Mouse (Mus musculus) intestine, embryonic 16.5 days (tissue): ENCODE results near the gene Rgp1. TPM values are rescaled to one million over a fixed set of nuclear protein-coding genes. Genes with fewer than 3 reads are reported as not detected.

Experiments
- ATAC-seq: fragments of 200-750 bp; cut with Nextera tagmentation; 2 replicates; pipeline ENCODE4 v1.8.0; 2017; ENCODE audit warnings: moderate TSS enrichment, moderate library complexity
- H3K27ac ChIP-seq: fragments of 300-500 bp; sonication (generic); 2 replicates; pipeline ENCODE4 v1.5.1; 2014; ENCODE audit warnings: mild to moderate bottlenecking, low read length
- H3K27me3 ChIP-seq: fragments of 300-500 bp; sonication (generic); replicated peaks from 2 replicates; pipeline ENCODE4 v1.6.1; 2014; ENCODE audit warnings: low read length, control low read depth, mixed read lengths; ENCODE audit not compliant: control insufficient read depth, insufficient read depth
- H3K36me3 ChIP-seq: fragments of 300-500 bp; sonication (generic); 2 replicates; pipeline ENCODE4 v1.6.1; 2014; ENCODE audit warnings: low read length, control low read depth; ENCODE audit not compliant: control insufficient read depth, insufficient read depth
- H3K4me1 ChIP-seq: fragments of 300-500 bp; sonication (generic); 2 replicates; pipeline ENCODE4 v1.6.1; 2014; ENCODE audit warnings: low read length, control low read depth, mixed read lengths; ENCODE audit not compliant: control insufficient read depth, insufficient read depth
- H3K4me2 ChIP-seq: fragments of 300-500 bp; sonication (generic); 2 replicates; pipeline ENCODE4 v1.6.1; 2014; ENCODE audit warnings: low read depth, low read length, control low read depth
- H3K4me3 ChIP-seq: fragments of 300-500 bp; sonication (generic); 2 replicates; pipeline ENCODE4 v1.5.1; 2014; ENCODE audit warnings: mild to moderate bottlenecking, low read length
- H3K9ac ChIP-seq: fragments of 300-500 bp; sonication (generic); 2 replicates; pipeline ENCODE4 v1.6.1; 2014; ENCODE audit warnings: low read depth, low read length
- H3K9me3 ChIP-seq: fragments of 300-500 bp; sonication (generic); 2 replicates; pipeline ENCODE4 v1.6.1; 2016; ENCODE audit warnings: low read length, control low read depth; ENCODE audit not compliant: control insufficient read depth
- WGBS: fragments of 180-500 bp; shearing (Covaris S2); extraction: QIAGEN DNeasy Blood & Tissue Kit; methylation state at CpG from one replicate; pipeline ENCODE4 v1.1.7; 2014; 5-methylcytosine and 5-hydroxymethylcytosine counted together
- polyA plus RNA-seq: library from polyadenylated mRNA; unstranded; fragments of >200 nt; fragmentation: Nextera tagmentation; extraction: Ambion mirVana; gene quantifications from 2 replicates; pipeline ENCODE4 v1.2.1, GENCODE M21; 2015

The Rgp1 gene
- polyA plus RNA-seq, 1 experiment from 2014 or later, result 19.5 TPM

DNA sequence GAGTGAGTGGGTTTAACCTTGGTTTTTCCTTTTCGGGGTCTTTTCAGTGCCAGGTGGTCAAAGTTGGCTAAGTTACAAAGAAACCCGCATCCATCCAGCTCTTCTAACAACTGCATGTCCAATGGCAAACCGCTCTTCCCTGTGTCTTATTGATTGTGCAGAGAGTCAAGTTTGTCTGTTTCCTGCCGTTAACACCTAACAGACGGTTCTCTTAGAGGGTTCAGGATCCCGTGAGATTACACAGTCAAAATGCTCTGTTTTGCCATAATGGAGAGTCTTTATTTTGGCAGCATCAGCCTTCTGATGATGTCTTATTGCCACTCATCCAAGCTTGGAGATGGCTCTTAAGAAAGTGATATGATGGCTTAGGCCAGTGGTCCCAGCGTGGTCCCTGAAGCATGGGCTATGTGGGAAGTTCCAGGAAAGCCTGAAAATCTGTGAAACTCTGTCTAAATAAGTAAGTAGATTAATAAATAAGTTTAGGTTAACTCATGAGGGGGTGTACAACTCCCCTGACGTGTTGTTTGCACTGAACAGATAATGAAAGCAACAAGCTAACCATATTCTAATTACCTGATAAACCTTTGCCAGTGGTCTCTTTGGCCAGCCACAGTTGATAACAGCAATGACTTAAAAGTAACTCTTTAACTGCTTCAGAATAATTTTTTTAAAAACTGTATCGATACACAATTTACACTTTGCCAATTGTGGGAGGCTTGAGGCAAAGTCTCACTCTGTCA lies 21.9 kb downstream of the Rgp1 start:
- H3K9me3 ChIP-seq, result no peaks in the 10 kb centered on the region
- WGBS, result 77% methylated on average over 9 of the region's 9 CpGs
- H3K27me3 ChIP-seq, result no peaks in the 10 kb centered on the region
- no peaks in the 10 kb centered on the region for H3K36me3 ChIP-seq
- no peak overlapping the region for H3K9ac ChIP-seq
- H3K4me3 ChIP-seq, result no peak overlapping the region
- H3K27ac ChIP-seq, result no peak overlapping the region
- ATAC-seq, result no peak
- no peak overlapping the region for H3K4me2 ChIP-seq
- no peaks in the 10 kb centered on the region for H3K4me1 ChIP-seq

DNA sequence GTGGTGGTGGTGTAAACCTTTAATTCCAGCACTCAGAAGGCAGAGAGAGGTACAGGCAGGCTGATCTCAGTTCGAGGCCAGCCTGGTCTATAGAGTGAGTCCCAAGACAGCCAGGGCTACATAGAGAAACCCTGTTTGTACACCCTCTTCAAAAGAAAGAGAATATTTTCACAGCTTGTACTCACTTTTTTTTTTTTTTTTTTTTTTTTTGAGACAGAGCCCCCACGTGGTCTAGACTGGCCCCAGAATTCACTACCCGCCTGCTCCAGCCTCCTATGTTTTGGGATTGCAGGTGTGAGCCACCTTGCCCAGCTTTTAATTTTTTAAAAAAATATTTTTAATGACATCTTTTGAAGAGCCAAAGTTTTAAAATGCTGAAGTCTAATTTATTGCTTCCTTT lies 25.6 kb downstream of the Rgp1 start:
- no peak overlapping the region for H3K4me3 ChIP-seq
- H3K9ac ChIP-seq, result no peak overlapping the region
- no peak overlapping the region for H3K4me2 ChIP-seq
- H3K4me1 ChIP-seq, result no peaks in the 10 kb centered on the region
- no peak overlapping the region for H3K27ac ChIP-seq
- 66% methylated on average over 3 of the region's 3 CpGs for WGBS
- ATAC-seq, result no peak
- no peaks in the 10 kb centered on the region for H3K9me3 ChIP-seq
- no peaks in the 10 kb centered on the region for H3K36me3 ChIP-seq
- no peaks in the 10 kb centered on the region for H3K27me3 ChIP-seq

DNA sequence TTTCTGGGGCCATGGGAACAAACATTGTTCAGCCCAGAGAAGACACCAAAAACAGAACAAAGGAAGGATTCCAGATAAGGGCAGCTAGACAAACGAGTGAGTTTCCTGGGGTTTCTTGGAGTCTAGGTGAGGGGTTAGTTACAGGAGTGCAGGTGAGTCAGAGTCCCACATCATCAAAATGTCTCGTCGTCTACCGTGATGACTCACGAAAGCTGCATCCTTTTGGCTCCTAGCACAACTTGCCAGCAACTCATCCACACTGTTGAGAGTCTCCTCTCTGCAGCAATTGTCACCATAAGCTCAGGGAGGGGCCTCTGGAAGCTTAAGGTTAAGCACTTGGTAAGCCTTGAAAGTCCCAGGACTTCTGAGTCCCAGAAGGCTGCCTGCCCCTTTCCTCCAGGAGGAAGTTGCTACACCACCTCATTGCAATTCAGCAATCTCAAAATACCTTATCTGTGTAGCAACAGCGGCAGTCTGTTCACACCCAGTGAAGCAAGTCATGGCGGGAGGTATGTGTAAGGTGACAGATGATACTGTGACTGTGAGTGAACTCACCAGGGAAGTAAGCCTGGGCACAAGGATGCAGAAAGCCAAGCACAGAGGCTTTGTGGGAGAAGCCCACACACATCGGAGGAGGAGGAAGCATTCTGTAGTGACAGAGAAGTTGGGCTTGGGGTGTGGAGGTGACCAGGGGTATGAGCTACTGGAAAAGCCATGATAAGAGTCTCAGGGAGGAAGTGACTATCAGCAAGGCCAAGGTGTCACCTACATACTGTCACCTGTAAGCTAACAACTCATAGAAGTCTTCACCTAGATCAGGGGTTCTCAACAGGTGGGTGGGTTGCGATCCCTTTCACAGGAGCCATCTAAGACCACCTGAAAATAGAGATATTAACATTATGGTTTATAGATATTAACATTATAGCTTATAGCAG lies 26.5 kb downstream of the Rgp1 start:
- H3K9me3 ChIP-seq, result no peaks in the 10 kb centered on the region
- H3K4me1 ChIP-seq, result no peaks in the 10 kb centered on the region
- no peak overlapping the region for H3K4me3 ChIP-seq
- H3K9ac ChIP-seq, result no peak overlapping the region
- no peak overlapping the region for H3K4me2 ChIP-seq
- 59% methylated on average over 9 of the region's 9 CpGs for WGBS
- ATAC-seq, result peak; percentile 73
- H3K27ac ChIP-seq, result no peak overlapping the region
- H3K36me3 ChIP-seq, result no peaks in the 10 kb centered on the region
- no peaks in the 10 kb centered on the region for H3K27me3 ChIP-seq

DNA sequence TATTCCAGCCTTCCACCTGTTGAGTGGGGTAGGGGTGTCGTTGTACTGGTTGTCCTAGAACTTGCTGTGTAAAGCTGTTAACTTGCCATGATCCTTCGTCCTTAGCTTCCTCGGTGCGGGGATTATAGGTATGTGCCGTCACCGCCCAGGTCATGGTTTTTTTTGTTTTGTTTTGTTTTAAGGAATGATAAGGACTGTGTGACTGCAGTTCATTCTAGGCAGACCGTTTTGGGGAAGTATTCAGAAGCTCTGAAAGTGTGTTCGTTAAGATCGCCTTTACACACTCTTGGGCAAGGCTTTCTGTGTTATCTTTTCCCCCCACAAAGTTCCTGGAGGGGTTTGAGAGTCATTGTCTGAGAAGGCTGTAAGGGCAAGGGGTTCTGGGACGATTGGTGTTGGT lies 34.0 kb downstream of the Rgp1 start:
- H3K4me1 ChIP-seq, result no peaks in the 10 kb centered on the region
- WGBS, result 59% methylated on average over 10 of the region's 10 CpGs
- ATAC-seq, result no peak
- no peak overlapping the region for H3K9ac ChIP-seq
- H3K27me3 ChIP-seq, result no peaks in the 10 kb centered on the region
- H3K36me3 ChIP-seq, result no peaks in the 10 kb centered on the region
- H3K4me2 ChIP-seq, result no peak overlapping the region
- no peak overlapping the region for H3K4me3 ChIP-seq
- H3K9me3 ChIP-seq, result no peaks in the 10 kb centered on the region
- no peak overlapping the region for H3K27ac ChIP-seq

DNA sequence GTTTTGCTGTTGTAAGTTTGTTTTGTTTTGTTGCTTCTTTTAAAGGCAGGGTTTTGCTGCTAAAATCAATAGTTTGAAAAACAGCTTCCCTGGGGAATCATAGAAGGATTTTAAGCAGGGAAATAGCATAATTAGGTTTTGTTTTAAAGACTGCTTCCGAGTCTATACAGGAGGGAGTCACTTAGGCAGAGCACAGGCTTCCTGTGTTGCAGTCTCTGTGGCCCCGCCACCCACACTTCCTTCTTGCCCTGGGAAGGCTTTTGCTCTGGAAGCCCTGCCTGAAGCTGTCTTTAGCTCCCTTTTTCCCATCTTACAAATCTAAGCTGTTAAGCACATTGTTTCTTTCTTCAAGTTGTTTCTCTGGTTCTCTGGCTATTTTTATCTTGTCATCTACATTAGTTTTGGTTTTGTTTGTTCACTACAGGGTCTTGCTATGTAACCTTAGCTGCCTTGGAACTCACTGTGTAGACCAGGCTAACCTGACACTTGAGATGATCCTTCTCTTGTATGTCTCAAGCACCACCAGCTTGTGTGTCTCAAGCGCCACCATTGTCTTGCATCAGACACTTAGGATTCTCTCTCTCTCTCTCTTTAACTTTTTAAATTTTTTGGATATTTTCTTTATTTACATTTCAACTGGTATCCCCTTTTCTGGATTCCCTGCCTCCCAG lies 34.7 kb downstream of the Rgp1 start:
- Histone ChIP-seq H3K4me3 (no peak overlapping the region), H3K4me1 (no peaks in the 10 kb centered on the region), H3K36me3 (no peaks in the 10 kb centered on the region), H3K9me3 (no peaks in the 10 kb centered on the region), H3K4me2 (no peak overlapping the region), H3K9ac (no peak overlapping the region), H3K27ac (no peak overlapping the region), H3K27me3 (no peaks in the 10 kb centered on the region)
- no peak for ATAC-seq
- 55% methylated on average over 3 of the region's 3 CpGs for WGBS

DNA sequence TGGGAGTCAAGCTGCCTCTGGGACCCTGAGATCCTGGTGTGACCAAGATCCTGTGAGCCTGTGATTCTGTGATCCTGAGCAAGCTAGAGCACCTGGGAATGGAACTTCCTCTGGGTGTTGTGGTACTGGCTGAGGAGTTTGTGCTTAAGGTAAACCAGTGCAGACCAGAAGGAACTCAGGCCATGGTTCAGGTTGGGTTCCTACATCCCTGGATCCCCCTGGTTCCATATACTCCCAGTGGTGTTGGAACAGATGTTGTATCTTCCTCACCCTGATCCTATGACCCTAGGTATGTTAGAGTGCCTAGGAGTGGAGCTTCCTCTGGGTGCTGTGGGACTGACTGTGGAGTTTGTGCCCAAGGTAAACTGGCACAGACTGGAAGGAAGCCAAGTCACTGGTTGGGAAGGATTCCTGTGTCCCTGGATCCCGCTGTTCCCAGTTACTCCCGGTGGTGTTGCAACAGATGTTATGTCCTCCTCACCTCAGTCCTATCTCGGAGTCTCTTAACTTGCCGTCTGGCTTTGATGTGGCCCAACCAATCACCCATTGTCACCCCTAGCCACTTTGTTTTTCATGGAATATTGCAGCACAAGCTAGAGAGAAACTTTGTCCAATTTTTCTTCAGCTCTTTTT lies 41.7 kb downstream of the Rgp1 start:
- no peaks in the 10 kb centered on the region for H3K36me3 ChIP-seq
- 79% methylated on average over 4 of the region's 4 CpGs for WGBS
- H3K9ac ChIP-seq, result no peak overlapping the region
- no peak overlapping the region for H3K4me2 ChIP-seq
- peaks cover 2% of the 10 kb centered on the region for H3K9me3 ChIP-seq
- H3K27me3 ChIP-seq, result no peaks in the 10 kb centered on the region
- no peak for ATAC-seq
- H3K4me1 ChIP-seq, result no peaks in the 10 kb centered on the region
- H3K27ac ChIP-seq, result no peak overlapping the region
- no peak overlapping the region for H3K4me3 ChIP-seq

DNA sequence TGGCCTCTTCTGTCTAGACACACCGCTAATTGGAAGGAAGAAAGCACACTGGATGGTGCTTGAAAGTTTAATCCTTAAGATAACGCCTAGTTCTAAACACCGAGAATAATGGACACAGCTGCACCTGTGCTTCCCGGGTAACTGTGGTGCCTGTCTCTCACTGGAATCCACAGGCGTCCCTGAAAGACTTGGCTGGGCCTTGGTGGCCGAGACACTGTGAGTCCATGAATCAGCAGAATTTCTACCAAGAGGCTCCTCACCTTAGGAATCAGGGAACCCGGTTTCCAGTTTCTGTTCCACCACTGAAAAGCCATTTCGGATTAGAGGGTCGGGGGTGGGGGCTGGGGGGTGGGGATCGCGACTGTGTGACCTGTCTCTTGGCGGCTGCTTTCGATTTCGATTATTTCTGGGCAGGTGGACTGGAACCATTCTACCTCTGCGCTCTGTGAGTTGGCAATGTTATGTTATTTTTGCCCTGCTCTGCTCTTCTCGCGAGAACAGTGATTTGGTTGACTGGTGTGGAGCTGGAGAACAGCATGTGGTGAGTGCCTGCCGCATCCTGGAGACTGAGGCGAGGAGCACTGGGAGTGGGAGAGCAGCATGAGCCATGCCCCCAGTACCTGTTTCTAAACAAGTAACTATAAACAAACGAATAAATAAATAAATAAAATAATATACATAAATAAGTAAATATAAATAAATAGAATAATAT lies 50.7 kb downstream of the Rgp1 start:
- peaks cover 6% of the 10 kb centered on the region for H3K9me3 ChIP-seq
- H3K4me3 ChIP-seq, result no peak overlapping the region
- H3K27ac ChIP-seq, result no peak overlapping the region
- H3K27me3 ChIP-seq, result 0 out of 2 replicates have a peak, but pooled peaks cover 3% of the 10 kb centered on the region
- H3K4me2 ChIP-seq, result no peak overlapping the region
- no peak for ATAC-seq
- no peaks in the 10 kb centered on the region for H3K36me3 ChIP-seq
- H3K9ac ChIP-seq, result no peak overlapping the region
- H3K4me1 ChIP-seq, result peaks cover 9% of the 10 kb centered on the region
- 41% methylated on average over 20 of the region's 20 CpGs for WGBS

DNA sequence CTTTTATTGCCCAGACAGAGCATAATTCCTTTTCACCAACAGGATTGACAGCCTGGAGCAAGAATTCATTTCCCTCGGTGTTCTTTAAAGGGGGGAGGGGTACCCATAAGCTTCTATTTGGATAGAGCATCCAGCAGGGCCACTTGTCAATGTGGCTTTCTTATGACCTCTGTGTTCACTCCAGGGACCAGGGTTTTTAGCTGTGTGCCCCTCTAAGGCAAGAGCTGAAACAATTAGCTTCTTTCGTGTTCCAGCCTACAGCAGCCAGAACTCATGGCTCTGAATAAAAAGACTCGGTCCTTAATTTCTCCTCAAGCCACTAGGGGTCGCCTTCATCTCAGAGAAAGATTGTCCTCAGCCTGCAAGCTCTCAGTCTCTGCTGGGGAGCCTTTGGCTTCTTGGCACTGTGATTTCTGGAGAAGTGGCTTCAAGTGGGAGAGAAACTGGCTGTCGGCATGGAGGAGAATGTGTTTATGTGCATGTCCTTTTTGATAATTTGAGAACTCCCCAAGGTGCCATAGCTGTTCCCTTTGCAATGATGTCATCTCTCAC lies 51.6 kb downstream of the Rgp1 start:
- H3K27ac ChIP-seq, result no peak overlapping the region
- 7% methylated on average over 5 of the region's 5 CpGs for WGBS
- H3K36me3 ChIP-seq, result no peaks in the 10 kb centered on the region
- H3K4me1 ChIP-seq, result peaks cover 9% of the 10 kb centered on the region
- ATAC-seq, result peak; percentile 49
- 0 out of 2 replicates have a peak overlapping the region, but pooled peaks have one; percentile 7 for H3K4me2 ChIP-seq
- no peak overlapping the region for H3K4me3 ChIP-seq
- H3K9me3 ChIP-seq, result peaks cover 5% of the 10 kb centered on the region
- no peak overlapping the region for H3K9ac ChIP-seq
- 0 out of 2 replicates have a peak, but pooled peaks cover 3% of the 10 kb centered on the region for H3K27me3 ChIP-seq
